Mouse (Mus musculus) Patski (cell line): Measurements from ENCODE around the gene Tsc22d2. TPM values are rescaled to one million over a fixed set of nuclear protein-coding genes. Genes with fewer than 3 reads are reported as not detected.

Experiments used
- ATAC-seq: fragments of 100-300 bp; one replicate; pipeline ENCODE4 v1.8.0; 2021
- CTCF ChIA-PET: fragments of 350-600 bp; sonication (Branson Sonifier 250); formaldehyde crosslinking; loops from one replicate; lab custom pipeline; 2022; ENCODE audit warnings: inconsistent platforms; lab: Charles Lee
- POLR2A ChIA-PET: fragments of 350-600 bp; sonication (Branson Sonifier 250); formaldehyde crosslinking; loops from one replicate; lab custom pipeline; 2022; ENCODE audit warnings: antibody characterized with exemption, inconsistent platforms; lab: Charles Lee
- DNase-seq: peaks from one replicate; pipeline ENCODE4 v3.0.0-alpha.2; 2011; ENCODE audit warnings: low read depth, low spot score
- H3K27me3 ChIP-seq: fragments of 371-371 bp; one replicate; pipeline ENCODE4 v1.5.1; 2021
- CTCF ChIP-seq: fragments of 100-300 bp; IDR thresholded peaks from one replicate; pipeline ENCODE4 v1.5.1; 2021
- in situ Hi-C: fragments of 300-500 bp; cut with MboI; formaldehyde crosslinking; loops from 3 replicates; pipeline ENCODE4 v1.11.1; 2018; ENCODE audit warnings: low pct_unique_long_range_greater_than_20kb, mixed read lengths
- polyA plus RNA-seq: library from polyadenylated mRNA; unstranded; gene quantifications from one replicate; pipeline ENCODE4 v1.2.3, GENCODE M21; 2021

Gene Tsc22d2
- polyA plus RNA-seq, result 31.8 TPM

DNA sequence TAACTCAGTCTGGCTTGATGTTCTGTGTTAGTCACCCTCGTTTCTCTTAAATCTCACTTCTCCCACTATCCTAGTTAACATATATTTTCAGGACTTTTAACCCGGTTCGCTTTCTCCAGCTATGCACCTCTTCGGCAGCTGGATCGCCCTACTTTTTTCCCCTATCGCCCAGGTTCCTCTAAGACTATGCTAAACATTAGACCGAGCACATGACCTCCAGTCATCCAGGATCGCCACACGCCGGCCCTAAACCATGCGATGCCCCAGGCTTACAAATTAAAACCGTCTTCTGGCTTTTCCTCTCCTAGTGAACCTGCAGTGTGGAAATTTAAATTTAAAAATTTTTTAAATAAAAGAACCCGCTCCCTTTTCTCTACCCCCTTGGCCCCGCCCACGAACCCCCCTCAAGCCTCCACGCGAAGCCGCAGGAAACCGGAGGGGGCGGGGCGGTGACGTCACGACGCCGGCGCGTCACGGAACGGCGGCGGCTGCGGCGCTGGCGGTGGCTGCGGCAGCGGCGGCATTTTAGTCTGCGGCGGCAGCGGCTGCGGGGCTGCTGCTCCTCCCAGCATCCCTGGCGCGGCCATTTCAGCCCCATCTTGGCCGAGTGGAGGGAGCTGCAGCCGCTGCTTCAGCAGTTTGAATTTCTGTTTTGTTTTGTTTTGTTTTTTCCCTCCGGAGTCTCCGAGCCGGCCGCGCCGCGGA lies at the start of gene Tsc22d2:
Gene Tsc22d2 (plus strand): TSS at position 482 of the 705 bp plus-strand sequence.
- POLR2A ChIA-PET, result interaction anchor here (0.8 to 3.5 kb wide), 4 partner anchors 11 to 249 kb away, joined by 3 to 15 read pairs (median 4); no protein-coding TSS in a partner anchor
- TF ChIP-seq CTCF, result no peak
- ATAC-seq (peak; percentile 72), DNase-seq (no peak)
- in situ Hi-C loops, result loop anchor here (5.0 to 10.0 kb wide), 3 partner anchors 42 to 252 kb away; no protein-coding TSS in a partner anchor
- CTCF ChIA-PET, result interaction anchor here (1.0 to 1.9 kb wide), 5 partner anchors 10 to 260 kb away, joined by 3 to 6 read pairs (median 3); no protein-coding TSS in a partner anchor
- H3K27me3 ChIP-seq, result no peaks in the 10 kb centered on the region

DNA sequence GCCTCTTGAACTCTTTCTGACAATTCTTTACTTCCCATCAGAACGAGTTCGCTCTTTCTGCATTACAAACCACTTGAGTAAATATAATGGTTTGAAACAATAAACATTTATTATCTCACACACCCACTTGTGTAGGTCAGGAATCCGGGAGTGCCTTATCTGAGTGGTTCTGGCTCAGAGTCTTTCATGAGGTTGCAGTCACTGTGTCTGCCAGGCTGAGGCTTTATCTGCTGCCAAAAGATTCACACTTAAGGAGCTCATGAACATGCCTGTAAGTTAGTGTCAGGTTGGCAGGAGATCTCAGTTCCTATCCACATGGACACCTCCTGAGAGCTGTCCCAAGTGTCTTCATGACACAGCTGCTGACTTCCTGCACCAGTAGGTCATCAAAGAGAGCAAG lies 47.8 kb upstream of the Tsc22d2 start:
- DNase-seq (no peak), ATAC-seq (no peak)
- POLR2A ChIA-PET, result no interaction called here
- in situ Hi-C loops, result no loop called here
- TF ChIP-seq CTCF, result no peak
- CTCF ChIA-PET, result no interaction called here
- no peaks in the 10 kb centered on the region for H3K27me3 ChIP-seq

DNA sequence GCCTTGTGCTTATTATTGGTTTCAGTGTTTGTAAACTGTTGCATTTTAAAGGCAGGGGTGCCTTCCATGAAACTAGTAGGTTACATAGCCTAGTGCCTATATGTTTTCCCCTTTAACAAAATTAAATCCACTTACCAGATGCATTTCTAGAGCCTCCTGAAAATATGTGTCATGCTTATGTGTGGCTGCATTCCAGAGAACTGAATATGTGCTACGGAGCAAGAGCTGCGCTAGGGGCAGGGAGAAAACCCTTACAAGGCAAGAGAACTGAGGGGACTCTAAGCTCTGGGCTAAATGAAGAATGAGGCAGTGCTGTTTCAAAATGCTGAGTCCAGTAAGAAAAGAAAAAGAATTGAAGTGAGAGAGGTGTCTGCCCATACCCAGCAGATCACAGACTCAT lies 43.7 kb upstream of the Tsc22d2 start:
- in situ Hi-C loops, result loop anchor here (5.0 kb wide), 1 partner anchor 41 kb away; the partner anchor contains the start of gene Tsc22d2
- H3K27me3 ChIP-seq, result no peaks in the 10 kb centered on the region
- ChIA-PET CTCF (interaction anchor here (1.2 to 2.5 kb wide), 2 partner anchors 104 to 211 kb away, joined by 4 to 9 read pairs; no protein-coding TSS in a partner anchor), POLR2A (interaction anchor here (1.4 kb wide), 1 partner anchor 36 kb away, joined by 3 read pairs; no protein-coding TSS in a partner anchor)
- TF ChIP-seq CTCF, result no peak
- no peak for ATAC-seq
- DNase-seq, result no peak

DNA sequence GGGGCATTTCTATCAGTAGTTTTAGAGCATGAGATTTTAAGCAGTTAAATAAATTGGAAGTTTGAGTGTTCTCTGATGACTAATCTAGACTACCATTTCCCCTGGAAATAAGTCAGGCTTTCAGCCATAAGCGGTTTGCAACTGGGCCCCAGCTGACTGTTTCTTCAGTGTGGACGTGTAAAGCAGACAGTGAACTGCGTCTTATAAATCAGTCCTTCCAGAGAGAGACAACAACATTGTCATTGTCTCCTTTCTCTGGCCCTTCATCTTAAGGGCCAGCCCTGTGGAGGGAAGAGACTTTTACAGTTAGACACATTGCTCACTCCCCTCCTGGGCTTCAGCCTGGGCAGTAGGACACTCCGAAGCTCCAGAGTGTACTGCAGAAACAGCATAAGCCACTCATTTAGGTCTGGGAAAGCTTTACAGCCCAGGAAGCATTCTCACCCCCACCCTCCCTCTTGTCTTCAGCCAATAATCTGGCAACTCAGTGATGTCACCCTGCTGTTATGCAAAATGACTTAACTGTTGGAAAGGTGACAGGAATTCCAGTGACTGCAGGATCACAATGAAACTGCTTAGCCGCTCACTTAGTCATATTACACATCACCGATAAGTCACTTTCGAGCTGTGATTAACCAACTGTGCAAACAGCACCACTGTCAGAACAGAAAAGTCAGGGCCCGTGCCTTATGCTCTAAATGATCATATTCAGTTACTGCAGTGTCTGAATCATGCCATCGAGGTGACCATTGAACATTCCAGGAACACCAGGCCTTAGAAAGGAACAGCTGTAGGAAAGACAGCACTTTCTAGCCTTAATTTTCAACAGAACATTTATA lies 42.2 kb upstream of the Tsc22d2 start:
- ATAC-seq (peak; percentile 97), DNase-seq (peak; percentile 100)
- ChIA-PET POLR2A (interaction anchor here (0.7 to 1.2 kb wide), 6 partner anchors 41 to 160 kb away, joined by 3 to 5 read pairs (median 3); no protein-coding TSS in a partner anchor), CTCF (interaction anchor here (0.6 to 2.5 kb wide), 10 partner anchors 15 to 231 kb away, joined by 3 to 9 read pairs (median 4); no protein-coding TSS in a partner anchor)
- in situ Hi-C loops, result loop anchor here (5.0 kb wide), 1 partner anchor 40 kb away; the partner anchor contains the start of gene Tsc22d2
- peak; percentile 6 for TF ChIP-seq CTCF
- H3K27me3 ChIP-seq, result no peaks in the 10 kb centered on the region

DNA sequence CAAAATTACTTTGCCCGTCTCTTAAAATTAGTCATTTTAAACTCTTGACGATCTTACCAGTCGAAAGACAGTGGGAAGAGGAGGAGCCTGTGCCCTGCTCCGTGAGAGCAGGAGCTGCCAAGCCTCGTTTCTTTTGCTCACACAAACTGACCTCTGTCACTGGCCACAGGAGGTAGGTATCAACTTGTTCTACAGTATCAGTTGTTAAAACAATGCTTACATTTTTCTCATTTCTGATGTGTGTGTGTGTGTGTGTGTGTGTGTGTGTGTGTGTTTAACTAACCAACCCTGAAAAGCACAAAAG lies 41.7 kb upstream of the Tsc22d2 start:
- POLR2A ChIA-PET, result interaction anchor here (0.6 to 1.2 kb wide), 3 partner anchors 59 to 161 kb away, joined by 3 to 5 read pairs (median 4); no protein-coding TSS in a partner anchor
- DNase-seq (no peak), ATAC-seq (peak; percentile 41)
- no peak for TF ChIP-seq CTCF
- in situ Hi-C loops, result loop anchor here (5.0 kb wide), 1 partner anchor 39 kb away; the partner anchor contains the start of gene Tsc22d2
- no peaks in the 10 kb centered on the region for H3K27me3 ChIP-seq
- CTCF ChIA-PET, result interaction anchor here (1.0 to 2.5 kb wide), 7 partner anchors 45 to 216 kb away, joined by 3 to 9 read pairs (median 4); no protein-coding TSS in a partner anchor

DNA sequence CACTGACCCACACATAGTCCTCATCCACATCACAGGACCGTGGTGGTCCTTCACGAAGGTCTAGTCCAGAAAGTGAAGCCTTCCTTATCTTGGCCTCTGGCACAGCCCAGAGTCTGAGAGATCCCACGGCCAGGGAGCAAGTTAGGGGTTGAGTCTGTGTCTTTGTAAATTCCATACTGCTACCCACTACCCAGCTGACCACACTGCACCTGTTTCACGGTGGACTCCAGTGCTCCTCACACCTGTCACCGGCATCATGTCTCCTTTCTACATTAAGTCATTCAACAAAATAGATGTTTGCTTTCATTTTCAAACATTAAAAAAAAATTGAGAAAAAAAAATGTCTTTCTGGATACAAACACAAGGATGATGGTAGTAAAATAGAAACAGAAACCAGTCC lies 40.2 kb upstream of the Tsc22d2 start:
- TF ChIP-seq CTCF, result no peak
- H3K27me3 ChIP-seq, result no peaks in the 10 kb centered on the region
- in situ Hi-C loops, result loop anchor here (5.0 kb wide), 1 partner anchor 38 kb away; the partner anchor contains the start of gene Tsc22d2
- ATAC-seq (no peak), DNase-seq (no peak)
- ChIA-PET CTCF (no interaction called here), POLR2A (no interaction called here)

DNA sequence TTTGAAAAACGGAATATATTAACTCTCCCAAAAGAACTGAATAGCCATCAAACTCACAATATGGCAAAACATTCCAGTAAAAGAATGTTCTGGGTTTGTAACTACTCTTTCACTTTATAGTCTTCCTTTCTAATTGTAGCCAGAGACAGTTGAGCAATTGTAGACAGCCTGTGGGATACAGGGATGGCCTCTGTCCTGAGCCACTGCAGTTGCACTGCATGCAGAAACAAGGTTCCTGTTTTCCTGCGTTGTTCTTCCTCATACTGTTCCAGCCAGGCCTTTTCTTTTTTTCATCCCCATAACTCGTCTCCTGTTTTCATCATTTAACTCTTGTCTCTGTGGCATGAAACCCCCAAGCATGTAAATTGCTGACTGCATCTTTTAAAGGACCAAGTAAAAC lies 37.8 kb upstream of the Tsc22d2 start:
- no peaks in the 10 kb centered on the region for H3K27me3 ChIP-seq
- no peak for TF ChIP-seq CTCF
- ChIA-PET CTCF (interaction anchor here (1.1 to 2.9 kb wide), 2 partner anchors 11 to 17 kb away, joined by 3 to 9 read pairs; no protein-coding TSS in a partner anchor), POLR2A (no interaction called here)
- in situ Hi-C loops, result no loop called here
- DNase-seq, result no peak
- ATAC-seq, result no peak

DNA sequence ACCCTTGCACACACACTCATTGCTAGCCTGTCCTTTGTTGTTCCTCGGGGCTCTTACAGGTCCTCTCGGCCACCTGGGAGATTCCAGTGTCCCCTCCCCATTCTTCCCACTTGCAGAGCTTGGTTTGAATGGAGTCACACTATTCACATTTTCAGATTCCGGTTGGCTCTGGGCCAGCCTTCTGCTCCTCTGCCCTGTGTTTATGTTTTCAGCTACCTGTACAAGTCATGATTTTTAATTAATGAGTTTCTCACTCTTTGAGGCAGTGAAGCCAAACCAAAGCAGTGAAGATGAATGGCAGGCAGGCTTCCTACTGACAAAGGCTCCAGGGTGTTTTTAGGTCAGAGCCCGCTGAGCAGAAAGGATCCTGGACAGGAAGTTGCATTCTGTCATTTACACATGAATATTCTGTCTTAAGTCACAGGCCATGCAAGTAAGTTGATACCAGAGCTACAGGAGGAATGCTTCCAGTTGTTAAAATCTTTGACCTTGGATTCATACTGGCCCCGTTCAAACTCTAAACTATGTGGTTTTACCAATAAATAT lies 36.9 kb upstream of the Tsc22d2 start:
- no peak for TF ChIP-seq CTCF
- peak; percentile 51 for DNase-seq
- CTCF ChIA-PET, result interaction anchor here (0.8 to 3.6 kb wide), 3 partner anchors 10 to 212 kb away, joined by 3 to 15 read pairs (median 9); no protein-coding TSS in a partner anchor
- no peaks in the 10 kb centered on the region for H3K27me3 ChIP-seq
- ATAC-seq, result no peak
- in situ Hi-C loops, result no loop called here
- POLR2A ChIA-PET, result interaction anchor here (0.6 kb wide), 1 partner anchor 255 kb away, joined by 3 read pairs; no protein-coding TSS in a partner anchor

DNA sequence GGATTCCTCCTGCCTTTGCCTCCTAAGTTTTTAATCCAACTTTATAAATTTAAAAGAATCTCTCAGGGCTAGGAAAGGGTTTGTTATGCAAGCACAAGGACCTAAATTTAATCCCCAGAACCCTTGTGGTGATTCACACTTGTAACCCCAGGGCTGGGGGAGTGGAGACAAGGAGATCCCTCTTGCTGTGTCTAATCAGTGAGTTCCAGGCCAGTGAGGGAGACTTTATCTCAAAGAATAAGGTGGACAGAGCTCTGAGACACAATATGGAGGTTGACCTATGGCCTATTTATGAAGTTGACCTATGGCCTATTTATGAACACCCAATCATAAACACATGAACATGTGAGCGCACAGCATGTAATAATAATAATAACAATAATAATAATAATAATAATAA lies 31.8 kb upstream of the Tsc22d2 start:
- CTCF ChIA-PET, result interaction anchor here (0.9 to 2.3 kb wide), 2 partner anchors 10 to 27 kb away, joined by 3 to 9 read pairs; no protein-coding TSS in a partner anchor
- ATAC-seq (no peak), DNase-seq (no peak)
- TF ChIP-seq CTCF, result no peak
- no peaks in the 10 kb centered on the region for H3K27me3 ChIP-seq
- in situ Hi-C loops, result no loop called here
- POLR2A ChIA-PET, result no interaction called here
